9 mouse cellular contexts compared by ENCODE assay signal in genomic region chr19:11777191-11777865, GRCm38 (mm10). TPM values are rescaled to one million over a fixed set of nuclear protein-coding genes. Genes with fewer than 3 reads are reported as not detected.
DNase-seq lines count a peak whose midpoint lies in the region; ATAC-seq and TF ChIP-seq lines count a peak whose summit lies in the region.
"Had no signal": no experiment of that assay in that cellular context is flagged by ENCODE, and none has a peak within 500 bp of the region (broad histone marks: within the 10 kb centered on the region; RNA-seq: fewer than 3 reads in every experiment).

No protein-coding gene starts in this region.

- intact Hi-C loops in heart, postnatal 10 days (cut with DNase I) = loop anchor here (1.0 to 2.0 kb wide), 2 partner anchors 43 to 235 kb away; no protein-coding TSS in a partner anchor
- intact Hi-C loops in heart, postnatal 25 days (cut with DNase I) = loop anchor here (5.0 to 10.0 kb wide), 2 partner anchors 167 to 230 kb away; no protein-coding TSS in a partner anchor
- intact Hi-C loops in left cerebral cortex, postnatal 4 days (cut with DNase I) = loop anchor here (5.0 to 10.0 kb wide), 2 partner anchors 135 to 167 kb away; partner anchors contain the start of gene Patl1

- no peaks in the 10 kb centered on the region; the same call in 1 of the 2 replicates for H3K36me3 ChIP-seq in forebrain, embryonic 11.5 days (ENCODE audit: control insufficient read depth, insufficient read depth, low read length)
- H3K36me3 ChIP-seq in hindbrain, postnatal 0 days (ENCODE audit: insufficient read depth, low read length) = peaks cover 21% of the 10 kb centered on the region
- H3K36me3 ChIP-seq in midbrain, postnatal 0 days (ENCODE audit: insufficient read depth, low read length) = peaks cover 29% of the 10 kb centered on the region

- no peak overlapping the region for H3K4me2 ChIP-seq in forebrain, embryonic 11.5 days (ENCODE audit: low read depth, low read length, severe bottlenecking)
- H3K4me2 ChIP-seq in hindbrain, postnatal 0 days (ENCODE audit: low read depth, low read length) = no peak overlapping the region
- no peak overlapping the region for H3K4me2 ChIP-seq in midbrain, postnatal 0 days (ENCODE audit: low read depth, low read length, poor library complexity, severe bottlenecking)
- H3K4me2 ChIP-seq: limb, embryonic 15.5 days had no signal

- no peak overlapping the region for H3K9ac ChIP-seq in forebrain, embryonic 11.5 days (ENCODE audit: low read length)
- no peak overlapping the region for H3K9ac ChIP-seq in hindbrain, postnatal 0 days (replicated peaks; ENCODE audit: low read length)
- no peak overlapping the region for H3K9ac ChIP-seq in midbrain, postnatal 0 days (replicated peaks; ENCODE audit: low read length, poor library complexity, severe bottlenecking)
- H3K9ac ChIP-seq: limb, embryonic 15.5 days had no signal

- ATAC-seq in forebrain, embryonic 11.5 days (replicated peaks; ENCODE audit: low FRiP score) = peak; percentile 58; the same call in 1 of the 2 replicates
- ATAC-seq in hindbrain, postnatal 0 days = peak; percentile 76
- peak; percentile 55 for ATAC-seq in midbrain, postnatal 0 days (ENCODE audit: low FRiP score)

- H3K27me3 ChIP-seq in forebrain, embryonic 11.5 days (ENCODE audit: control insufficient read depth, insufficient read depth, low read length) = no peaks in the 10 kb centered on the region
- no peaks in the 10 kb centered on the region for H3K27me3 ChIP-seq in hindbrain, postnatal 0 days (ENCODE audit: insufficient read depth, low read length)
- H3K27me3 ChIP-seq in midbrain, postnatal 0 days (ENCODE audit: insufficient read depth, low read length) = no peaks in the 10 kb centered on the region
- H3K27me3 ChIP-seq: limb, embryonic 15.5 days had no signal

- no peak overlapping the region for H3K27ac ChIP-seq in forebrain, embryonic 11.5 days (ENCODE audit: low read depth, low read length)
- H3K27ac ChIP-seq in hindbrain, postnatal 0 days = no peak overlapping the region
- H3K27ac ChIP-seq in midbrain, postnatal 0 days (ENCODE audit: low read depth, low read length) = no peak overlapping the region
- H3K27ac ChIP-seq: limb, embryonic 15.5 days had no signal

- peak; percentile 61 to 83 for DNase-seq in heart, postnatal 10 days
- DNase-seq in heart, postnatal 25 days (ENCODE audit: low spot score) = no peak
- peak; percentile 36 for DNase-seq in c-Kit-negative CD71-positive TER-119-positive erythroid progenitor cells, embryonic 14.5 days (ENCODE audit: low read depth, low spot score)
- peak; percentile 79 for DNase-seq in forebrain, embryonic 11.5 days (ENCODE audit: low spot score)
- peak; percentile 84 for DNase-seq in hindbrain, postnatal 0 days (ENCODE audit: low spot score)
- DNase-seq in left cerebral cortex, postnatal 4 days = peak; percentile 53
- peak; percentile 78 for DNase-seq in midbrain, postnatal 0 days (ENCODE audit: low spot score)
- peak; percentile 21 to 56 for DNase-seq in spleen, postnatal 14 days (ENCODE audit: low spot score in 2 of 2)

- H3K4me3 ChIP-seq in forebrain, embryonic 11.5 days (ENCODE audit: low read depth, low read length) = no peak overlapping the region
- no peak overlapping the region for H3K4me3 ChIP-seq in hindbrain, postnatal 0 days (ENCODE audit: low read length)
- H3K4me3 ChIP-seq in midbrain, postnatal 0 days (ENCODE audit: low read depth, low read length) = no peak overlapping the region
- H3K4me3 ChIP-seq: limb, embryonic 15.5 days had no signal

- WGBS in forebrain, embryonic 11.5 days = 54% methylated on average over 7 of the region's 7 CpGs
- WGBS in hindbrain, postnatal 0 days = 61% methylated on average over 7 of the region's 7 CpGs
- 57% methylated on average over 7 of the region's 7 CpGs for WGBS in midbrain, postnatal 0 days

- TF ChIP-seq CTCF in hindbrain, postnatal 0 days (IDR thresholded peaks at IDR 0.05; ENCODE audit: low read depth) = peak; percentile 83
- TF ChIP-seq CTCF in midbrain, postnatal 0 days (IDR thresholded peaks at IDR 0.05) = peak; percentile 88

- H3K4me1 ChIP-seq in forebrain, embryonic 11.5 days (replicated peaks; ENCODE audit: control insufficient read depth, insufficient read depth, low read length) = no peaks in the 10 kb centered on the region
- no peaks in the 10 kb centered on the region for H3K4me1 ChIP-seq in hindbrain, postnatal 0 days (ENCODE audit: insufficient read depth, low read length)
- no peaks in the 10 kb centered on the region for H3K4me1 ChIP-seq in midbrain, postnatal 0 days (ENCODE audit: insufficient read depth, low read length)
- H3K4me1 ChIP-seq: limb, embryonic 15.5 days had no signal

- no peaks in the 10 kb centered on the region for H3K9me3 ChIP-seq in forebrain, embryonic 11.5 days (ENCODE audit: control insufficient read depth, low read length)
- H3K9me3 ChIP-seq in hindbrain, postnatal 0 days (ENCODE audit: low read length) = no peaks in the 10 kb centered on the region
- H3K9me3 ChIP-seq in midbrain, postnatal 0 days (ENCODE audit: low read length) = no peaks in the 10 kb centered on the region
- H3K9me3 ChIP-seq: limb, embryonic 15.5 days had no signal

RNA-seq across cellular contexts. Expression of gene Mrpl16, which starts 7.1 kb away (rescaled TPM):
- total RNA-seq in heart, postnatal 10 days (2021) = 10 to 100 TPM; 90.2 to 93.8 TPM
- 100 to 1,000 TPM; 103 to 108 TPM for total RNA-seq in heart, postnatal 25 days (2021)
- 54.3 and 54.9 TPM in 2 replicates for polyA plus RNA-seq in forebrain, embryonic 11.5 days (2014; fragmentation: Nextera tagmentation; extraction: Ambion mirVana)
- total RNA-seq in hindbrain, postnatal 0 days (2014; rRNA removed) = 8.8 and 14.4 TPM in 2 replicates
- 54.2 and 59.1 TPM in 2 replicates for polyA plus RNA-seq in hindbrain, postnatal 0 days (2015; fragmentation: Nextera tagmentation; extraction: Ambion mirVana)
- total RNA-seq in left cerebral cortex, postnatal 4 days (2021) = 10 to 100 TPM; 37.8 to 39.7 TPM
- total RNA-seq in midbrain, postnatal 0 days (2014; rRNA removed) = 15.6 and 22.8 TPM in 2 replicates
- polyA plus RNA-seq in midbrain, postnatal 0 days (2015; fragmentation: Nextera tagmentation; extraction: Ambion mirVana) = 52.3 and 53.0 TPM in 2 replicates

RNA-seq across cellular contexts. Expression of gene Gif, which starts 30.0 kb away (rescaled TPM):
- not detected for total RNA-seq in heart, postnatal 10 days (2021)
- not detected for total RNA-seq in heart, postnatal 25 days (2021)
- not detected in 2 replicates for polyA plus RNA-seq in forebrain, embryonic 11.5 days (2014; fragmentation: Nextera tagmentation; extraction: Ambion mirVana)
- total RNA-seq in hindbrain, postnatal 0 days (2014; rRNA removed) = not detected in 2 replicates
- not detected in 2 replicates for polyA plus RNA-seq in hindbrain, postnatal 0 days (2015; fragmentation: Nextera tagmentation; extraction: Ambion mirVana)
- not detected for total RNA-seq in left cerebral cortex, postnatal 4 days (2021)
- total RNA-seq in midbrain, postnatal 0 days (2014; rRNA removed) = not detected in 2 replicates
- polyA plus RNA-seq in midbrain, postnatal 0 days (2015; fragmentation: Nextera tagmentation; extraction: Ambion mirVana) = not detected in 2 replicates
- polyA plus RNA-seq: limb, embryonic 15.5 days had no signal

RNA-seq across cellular contexts. Expression of gene Stx3, which starts 41.9 kb away (rescaled TPM):
- total RNA-seq in heart, postnatal 10 days (2021) = 1 to 10 TPM; 5.9 to 8.4 TPM
- total RNA-seq in heart, postnatal 25 days (2021) = 1 to 10 TPM; 3.1 to 4.1 TPM
- polyA plus RNA-seq in forebrain, embryonic 11.5 days (2014; fragmentation: Nextera tagmentation; extraction: Ambion mirVana) = 11.0 and 11.4 TPM in 2 replicates
- total RNA-seq in hindbrain, postnatal 0 days (2014; rRNA removed) = 9.2 and 16.0 TPM in 2 replicates
- polyA plus RNA-seq in hindbrain, postnatal 0 days (2015; fragmentation: Nextera tagmentation; extraction: Ambion mirVana) = 24.3 and 25.5 TPM in 2 replicates
- total RNA-seq in left cerebral cortex, postnatal 4 days (2021) = 10 to 100 TPM; 20.0 to 22.9 TPM
- total RNA-seq in midbrain, postnatal 0 days (2014; rRNA removed) = 28.8 and 35.0 TPM in 2 replicates
- 36.6 and 37.8 TPM in 2 replicates for polyA plus RNA-seq in midbrain, postnatal 0 days (2015; fragmentation: Nextera tagmentation; extraction: Ambion mirVana)
